Mouse (Mus musculus) cerebellum, adult 2 months (tissue): ENCODE results near the gene Ncam2.

Source experiments
- CTCF ChIP-seq: fragments of 200-500 bp; IDR thresholded peaks from 2 replicates; pipeline ENCODE4 v1.5.1; 2011; ENCODE audit warnings: low read depth, mild to moderate bottlenecking, control low read depth, low read length, moderate library complexity, borderline replicate concordance; ENCODE audit not compliant: insufficient read depth
- POLR2A ChIP-seq: fragments of 200-500 bp; IDR thresholded peaks from 2 replicates; pipeline ENCODE4 v1.6.1; 2011; ENCODE audit warnings: low read length, control low read depth, borderline replicate concordance; ENCODE audit not compliant: insufficient read depth

DNA sequence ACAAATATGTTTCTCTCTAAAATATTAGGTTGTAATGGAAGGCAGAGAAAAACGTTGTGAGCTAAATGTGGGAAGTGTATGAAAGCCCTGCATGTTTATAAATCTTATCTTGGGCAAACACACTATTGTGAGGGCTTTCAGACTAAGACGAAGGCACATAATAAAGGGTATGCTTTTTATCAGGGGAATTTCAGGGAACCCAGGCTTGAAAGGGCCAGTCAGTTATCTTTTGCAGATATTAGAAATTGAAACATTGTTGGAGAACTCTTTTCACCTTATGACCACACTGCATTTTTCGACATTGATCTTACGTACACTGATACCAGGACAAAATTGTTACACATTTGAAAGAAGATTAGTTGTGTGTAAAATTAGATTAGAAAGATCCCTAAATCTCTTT is 423.3 kb downstream of the Ncam2 start:
- TF ChIP-seq CTCF: no peak
- TF ChIP-seq POLR2A: no peak
